Mouse (Mus musculus): ENCODE data around the gene Iqcf6.
"Not testable (repeated sequence)": the region's sequence is repeated elsewhere in the genome, so short reads cannot be mapped to it uniquely, and the experiment has no call there.

Iqcf6 gene

DNA sequence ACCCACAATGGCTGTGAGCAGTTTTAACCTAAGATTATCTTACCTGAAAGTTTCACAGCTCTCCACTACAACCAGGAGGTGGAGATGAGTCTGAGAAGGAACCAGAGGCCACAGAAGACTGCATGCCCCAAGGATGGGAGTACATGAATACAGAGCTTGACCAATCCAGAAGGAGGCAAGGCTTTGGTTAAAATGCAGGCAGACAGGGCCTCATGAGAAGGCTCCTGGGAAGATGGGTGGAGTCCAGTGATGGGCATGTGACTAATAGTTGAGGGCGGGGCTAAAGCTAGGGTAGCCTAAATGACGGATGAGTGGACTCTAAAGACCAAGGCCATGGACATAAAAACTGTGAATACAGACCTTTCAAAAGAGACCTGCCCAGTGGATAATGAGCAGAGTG lies at the start of gene Iqcf6:
Gene Iqcf6, plus strand, starts transcription at position 301 of the 400 bp plus-strand sequence.
- DNase-seq (ENCODE audit: low spot score) = no peak

DNA sequence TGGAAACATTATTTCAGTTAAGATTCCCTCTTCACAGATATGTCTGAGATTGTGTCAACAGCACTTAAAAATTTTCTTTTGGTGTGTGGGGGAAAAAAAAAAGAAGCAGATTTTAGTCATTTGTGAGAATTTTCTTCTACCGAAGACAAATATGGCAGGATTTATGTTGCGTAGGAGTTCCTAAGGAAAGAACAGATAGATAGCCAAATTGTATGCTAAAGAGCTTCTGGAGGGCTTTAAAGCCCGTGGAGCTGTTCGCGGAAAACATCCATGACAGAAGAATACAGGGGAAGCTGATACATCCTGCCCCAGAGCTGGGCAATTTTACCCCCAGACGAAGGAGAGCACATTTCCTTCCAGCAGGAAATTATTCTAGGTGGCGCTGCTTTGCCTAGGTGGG lies 46.4 kb upstream of the Iqcf6 start:
- no peak for DNase-seq (ENCODE audit: low spot score)

DNA sequence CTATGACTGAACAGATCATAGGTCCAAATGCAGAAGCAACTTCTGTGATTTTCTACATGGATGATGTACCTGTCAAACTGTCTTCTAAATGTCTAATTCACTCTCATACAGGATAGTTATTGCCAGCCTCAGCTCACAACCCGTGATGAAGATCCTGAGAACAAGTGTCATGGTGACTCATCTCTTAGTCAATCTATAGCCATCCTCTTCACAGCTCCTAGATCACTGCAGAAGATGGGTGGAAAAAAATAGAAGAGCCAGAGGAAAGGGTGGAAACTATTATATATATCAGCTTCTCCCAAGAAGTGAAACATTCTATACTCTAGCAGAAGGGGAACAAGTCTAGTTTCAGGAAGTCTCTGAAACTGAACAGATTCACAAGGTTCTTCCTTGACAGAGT lies 43.8 kb upstream of the Iqcf6 start:
- DNase-seq (ENCODE audit: low spot score) = no peak

GRCm38 (mm10) chr9:106592158-106592557 lies 34.2 kb upstream of the Iqcf6 start:
- DNase-seq (ENCODE audit: low spot score) = no peak

- not testable (repeated sequence) for DNase-seq (ENCODE audit: low spot score)
Measured at GRCm38 (mm10) chr9:106595402-106595801, 31.0 kb upstream of the Iqcf6 start.

DNA sequence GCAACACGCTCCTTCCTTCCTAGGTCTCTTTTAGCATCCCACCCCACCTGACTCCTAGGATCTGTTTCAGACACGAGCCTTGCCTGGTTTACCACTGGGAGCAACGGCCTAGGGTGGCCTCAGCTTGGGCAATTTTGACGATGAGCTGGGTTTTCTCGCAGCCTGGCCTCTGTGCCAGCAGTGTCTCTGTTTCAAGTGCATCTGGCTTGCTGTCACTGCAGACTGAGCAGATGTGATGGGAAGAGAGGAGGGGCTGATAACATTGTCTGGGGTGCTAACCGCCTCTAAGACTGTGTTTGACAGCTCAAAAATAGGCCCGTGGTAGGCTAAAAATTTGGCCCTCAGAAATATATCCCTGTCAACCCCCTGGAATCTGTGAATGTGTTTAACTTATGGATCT lies 30.5 kb upstream of the Iqcf6 start:
- peak; percentile 44 for DNase-seq (ENCODE audit: low spot score)

DNA sequence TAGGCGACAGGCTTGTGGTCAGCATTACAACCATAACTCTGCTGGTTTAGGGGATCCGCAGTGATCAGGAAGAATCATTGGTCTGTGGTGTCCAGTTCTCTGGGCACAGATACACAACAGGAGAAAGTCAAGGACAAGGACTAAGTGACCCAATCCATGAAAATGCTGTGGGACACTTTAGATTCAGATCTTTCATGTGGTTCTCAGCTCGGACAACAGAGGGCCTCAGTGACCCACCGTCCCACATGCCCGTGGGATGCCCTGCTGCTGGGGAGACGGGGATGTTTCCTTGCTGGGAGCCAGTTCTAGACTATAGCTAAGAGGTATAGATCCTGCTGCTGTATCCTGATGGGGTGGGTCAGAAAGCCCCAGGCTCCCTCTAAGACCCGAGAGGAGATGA lies 27.9 kb upstream of the Iqcf6 start:
- DNase-seq (ENCODE audit: low spot score) = no peak

DNA sequence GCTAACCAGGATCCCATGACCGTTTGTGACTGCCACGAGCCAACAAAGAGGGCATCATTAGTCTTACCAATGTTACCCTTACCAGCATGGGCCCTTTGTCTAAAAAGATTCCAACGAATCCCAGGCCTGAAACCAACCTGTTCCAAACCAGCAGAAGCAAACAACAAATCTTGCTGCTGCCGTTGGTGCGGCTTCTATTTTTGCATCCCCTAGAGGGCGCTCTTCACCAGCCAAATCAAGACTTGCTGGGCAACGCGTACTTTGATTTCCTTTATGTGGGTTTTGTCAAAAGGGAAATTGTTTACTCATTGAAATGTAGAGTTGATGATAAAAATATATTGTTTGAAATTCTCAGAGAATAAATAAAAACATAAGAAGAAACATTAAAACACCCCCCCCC lies 25.8 kb upstream of the Iqcf6 start:
- DNase-seq (ENCODE audit: low spot score) = peak; percentile 74

- DNase-seq (ENCODE audit: low spot score) = no peak
Measured at GRCm38 (mm10) chr9:106610727-106611126, 15.7 kb upstream of the Iqcf6 start.

DNA sequence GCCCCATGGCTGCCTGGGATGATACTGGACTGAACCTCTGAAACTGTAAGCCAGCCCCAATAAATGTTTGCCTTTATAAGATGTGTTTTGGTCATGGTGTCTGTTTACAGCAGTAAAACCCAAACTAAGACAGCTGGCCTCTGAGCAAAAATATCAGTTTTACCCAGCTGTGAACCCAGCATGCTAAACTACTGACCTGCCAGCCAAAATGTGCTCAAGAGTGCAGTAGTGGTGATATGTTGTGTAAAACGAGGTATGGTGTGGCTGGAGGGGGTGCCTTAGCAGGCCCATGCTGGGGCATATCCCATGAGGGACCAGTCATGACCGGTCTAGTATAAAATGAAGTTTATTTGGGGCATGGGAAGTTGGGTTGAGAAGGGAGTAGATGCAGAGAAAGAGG lies 12.4 kb upstream of the Iqcf6 start:
- no peak for DNase-seq (ENCODE audit: low spot score)

DNA sequence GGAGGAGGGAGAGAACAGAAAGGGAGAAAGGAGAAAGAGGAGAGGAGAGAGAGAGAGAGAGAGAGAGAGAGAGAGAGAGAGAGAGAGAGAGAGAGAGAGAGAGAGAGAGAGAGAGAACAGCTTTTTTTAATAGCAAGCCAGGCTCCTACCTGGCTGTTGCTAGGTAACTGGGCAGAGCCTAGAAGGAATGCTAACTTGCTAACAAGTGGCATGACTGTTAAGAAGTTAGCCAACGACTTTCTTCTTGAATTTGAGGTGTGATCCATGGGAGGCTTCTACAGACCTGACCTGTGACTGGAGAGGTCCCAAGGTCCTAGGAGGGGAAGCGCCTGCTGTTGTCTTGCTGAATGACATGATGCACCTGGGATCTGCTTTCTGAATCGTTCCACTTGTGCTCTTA lies 11.8 kb upstream of the Iqcf6 start:
- DNase-seq (ENCODE audit: low spot score) = no peak

DNA sequence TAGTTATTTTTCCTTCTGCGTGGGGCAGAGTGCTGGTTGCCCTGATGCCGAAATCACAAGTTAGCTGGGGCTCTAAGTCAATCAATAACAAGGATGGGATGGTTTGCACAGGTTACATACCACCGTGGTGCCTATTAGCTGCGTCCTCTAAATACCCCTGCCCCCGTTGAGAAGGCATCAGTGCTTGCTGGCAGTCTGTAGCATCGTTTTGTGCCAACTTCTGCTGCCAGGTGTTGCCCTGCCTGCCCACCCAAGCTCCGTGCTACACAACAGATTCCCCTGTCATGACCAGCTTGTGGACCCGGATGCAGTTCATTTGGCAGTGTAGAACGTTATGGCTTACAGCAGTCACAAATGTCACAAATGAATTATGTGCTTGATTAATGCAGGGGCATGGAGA lies 10.1 kb upstream of the Iqcf6 start:
- no peak for DNase-seq (ENCODE audit: low spot score)

DNA sequence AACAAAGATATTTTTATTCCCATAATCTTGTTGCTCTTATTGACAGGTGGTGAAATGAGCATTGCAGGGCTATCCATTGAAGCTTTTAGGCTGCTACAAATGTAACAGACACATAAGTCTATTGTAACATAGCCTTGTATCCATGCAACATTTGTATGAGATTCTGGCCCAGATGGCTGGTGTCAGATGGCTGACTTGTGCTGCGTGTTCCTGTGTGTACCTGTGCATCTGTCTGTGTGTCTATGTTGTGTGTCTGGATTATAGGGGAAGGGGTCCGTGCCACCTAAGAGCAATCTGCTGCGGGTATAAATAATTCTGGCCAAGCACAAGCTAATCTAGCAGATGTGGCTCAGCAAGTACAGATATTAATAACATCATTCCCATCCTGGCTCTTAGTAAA lies 8.9 kb upstream of the Iqcf6 start:
- DNase-seq (ENCODE audit: low spot score) = no peak

DNA sequence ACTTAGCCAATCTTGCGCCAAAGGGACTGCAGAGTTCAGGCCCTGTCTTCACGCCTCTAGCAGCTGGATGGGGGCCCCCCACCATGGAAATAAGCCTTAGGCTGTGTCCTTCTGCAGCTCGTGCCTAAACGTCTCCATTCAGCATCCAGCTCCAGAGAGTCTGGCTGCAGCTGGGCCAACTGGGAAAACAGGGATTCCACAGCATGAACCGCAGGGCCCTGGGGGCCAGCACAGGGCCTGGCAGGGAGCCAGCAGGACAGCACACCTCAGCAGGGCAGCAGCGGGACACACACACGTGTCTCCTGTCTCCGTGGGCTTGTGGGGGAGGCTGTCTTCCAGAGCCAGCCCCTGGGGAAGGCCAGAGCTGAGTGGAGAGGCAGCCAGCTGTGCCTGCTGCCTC lies 1.4 kb downstream of the Iqcf6 start:
- DNase-seq (ENCODE audit: low spot score) = peak; percentile 47

DNA sequence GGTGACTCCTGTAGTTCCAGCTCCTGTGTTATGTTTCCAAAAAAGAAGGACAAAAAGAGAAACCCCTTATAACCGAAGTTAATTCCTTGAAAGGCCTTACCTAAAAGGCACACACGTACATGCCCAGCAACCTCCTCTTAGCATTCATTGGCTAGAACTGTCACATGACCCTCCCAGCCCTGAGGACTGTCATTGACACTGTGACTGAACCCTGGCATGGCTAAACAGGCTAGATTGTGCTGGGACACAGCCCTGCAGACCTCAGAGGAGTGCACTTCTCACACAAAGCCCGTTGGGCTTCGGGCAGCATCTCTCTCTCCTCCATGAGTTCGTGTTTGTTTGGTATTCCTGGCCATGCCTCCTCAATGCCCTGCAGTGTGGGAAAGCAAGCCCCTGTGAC lies 5.8 kb downstream of the Iqcf6 start:
- no peak for DNase-seq (ENCODE audit: low spot score)

DNA sequence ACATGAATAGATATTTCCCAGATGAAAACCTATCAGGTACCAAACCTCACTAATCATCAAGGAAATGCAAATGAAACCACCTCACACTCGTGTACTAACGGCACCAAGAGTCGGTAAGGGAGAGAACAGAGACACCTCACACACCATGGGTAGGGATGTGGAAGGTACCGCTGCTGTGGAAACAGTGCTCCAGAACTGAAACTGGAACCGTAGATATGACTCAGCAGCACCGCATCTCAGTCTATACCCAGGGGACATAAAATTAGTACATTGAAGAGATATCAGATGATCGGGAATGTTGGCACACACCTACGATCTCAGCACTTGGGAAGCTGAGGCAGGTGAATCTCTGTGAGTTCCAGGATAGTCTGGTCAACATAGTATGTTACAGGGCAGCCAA lies 11.8 kb downstream of the Iqcf6 start:
- DNase-seq (ENCODE audit: low spot score) = no peak

GRCm38 (mm10) chr9:106641346-106641745 lies 15.0 kb downstream of the Iqcf6 start:
- no peak for DNase-seq (ENCODE audit: low spot score)

DNA sequence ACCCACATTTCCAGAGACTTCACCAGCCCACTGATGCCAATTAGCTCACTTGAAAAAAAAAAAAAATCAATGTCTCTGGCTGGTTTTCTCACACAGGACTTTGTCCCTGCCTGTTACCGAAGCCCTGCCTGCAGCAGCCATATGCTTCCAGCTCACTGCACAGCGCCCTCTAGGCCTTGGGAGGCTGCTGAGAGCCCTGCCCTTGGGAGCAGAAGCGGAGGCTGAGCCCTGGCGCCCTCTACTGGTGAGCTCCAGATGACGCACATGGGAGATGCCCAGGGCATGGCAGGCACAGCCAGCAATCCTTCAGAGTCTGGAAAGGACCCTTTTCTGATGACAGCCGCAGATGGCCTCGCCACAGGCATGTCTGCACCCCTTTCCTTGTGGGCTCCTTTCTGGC lies 16.7 kb downstream of the Iqcf6 start:
- peak; percentile 80 for DNase-seq (ENCODE audit: low spot score)

GRCm38 (mm10) chr9:106643787-106644186 lies 17.4 kb downstream of the Iqcf6 start:
- no peak for DNase-seq (ENCODE audit: low spot score)

DNA sequence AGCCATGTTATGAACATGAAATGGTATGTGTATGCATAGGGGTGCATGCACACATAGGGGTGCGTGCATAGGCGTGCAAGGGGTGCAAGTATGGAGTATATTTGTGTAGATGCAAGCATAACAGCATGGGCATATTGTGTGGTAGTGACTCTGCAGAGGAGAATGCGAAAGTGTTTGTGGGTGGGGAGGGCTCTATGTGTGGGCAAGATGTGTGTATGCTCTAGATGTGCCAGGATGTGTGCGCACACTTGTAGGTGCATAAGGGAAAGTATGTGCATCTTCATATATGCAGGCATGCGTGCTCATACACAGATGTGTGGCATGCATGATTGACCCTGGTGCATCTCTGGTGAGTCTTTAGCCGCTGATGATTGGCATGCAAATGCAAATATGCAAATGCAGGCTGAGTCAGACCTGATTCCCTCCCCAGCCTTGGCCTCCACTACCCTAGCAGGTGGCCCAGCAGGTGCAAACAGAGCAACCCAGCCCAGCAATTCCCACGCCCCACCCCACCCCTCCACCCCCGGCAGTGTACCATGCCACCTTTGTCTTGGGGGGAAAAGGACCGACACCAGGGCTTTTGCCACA lies 19.4 kb downstream of the Iqcf6 start:
- DNase-seq (ENCODE audit: low spot score) = no peak

GRCm38 (mm10) chr9:106647226-106647625 lies 20.8 kb downstream of the Iqcf6 start:
- DNase-seq (ENCODE audit: low spot score) = no peak

DNA sequence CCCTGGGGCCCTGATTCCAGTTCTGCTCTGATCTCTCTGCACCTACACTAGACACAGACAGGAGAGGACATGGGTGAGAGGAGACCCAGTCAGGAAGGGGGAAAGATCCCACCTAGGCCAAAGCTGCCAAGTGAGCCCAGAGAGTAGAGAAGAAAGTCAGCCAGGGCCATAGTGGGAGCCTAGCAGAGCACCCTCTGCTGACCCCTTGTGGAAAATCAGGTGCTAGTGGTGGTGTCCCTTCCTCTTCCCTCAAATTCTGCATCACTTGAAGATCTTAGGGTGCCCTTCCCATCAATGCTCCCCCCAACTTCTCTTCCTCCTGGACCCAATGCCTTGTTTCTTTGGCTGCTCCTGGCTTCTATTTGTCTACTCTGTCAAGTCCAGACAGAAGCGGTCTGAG lies 26.3 kb downstream of the Iqcf6 start:
- DNase-seq (ENCODE audit: low spot score) = no peak

DNA sequence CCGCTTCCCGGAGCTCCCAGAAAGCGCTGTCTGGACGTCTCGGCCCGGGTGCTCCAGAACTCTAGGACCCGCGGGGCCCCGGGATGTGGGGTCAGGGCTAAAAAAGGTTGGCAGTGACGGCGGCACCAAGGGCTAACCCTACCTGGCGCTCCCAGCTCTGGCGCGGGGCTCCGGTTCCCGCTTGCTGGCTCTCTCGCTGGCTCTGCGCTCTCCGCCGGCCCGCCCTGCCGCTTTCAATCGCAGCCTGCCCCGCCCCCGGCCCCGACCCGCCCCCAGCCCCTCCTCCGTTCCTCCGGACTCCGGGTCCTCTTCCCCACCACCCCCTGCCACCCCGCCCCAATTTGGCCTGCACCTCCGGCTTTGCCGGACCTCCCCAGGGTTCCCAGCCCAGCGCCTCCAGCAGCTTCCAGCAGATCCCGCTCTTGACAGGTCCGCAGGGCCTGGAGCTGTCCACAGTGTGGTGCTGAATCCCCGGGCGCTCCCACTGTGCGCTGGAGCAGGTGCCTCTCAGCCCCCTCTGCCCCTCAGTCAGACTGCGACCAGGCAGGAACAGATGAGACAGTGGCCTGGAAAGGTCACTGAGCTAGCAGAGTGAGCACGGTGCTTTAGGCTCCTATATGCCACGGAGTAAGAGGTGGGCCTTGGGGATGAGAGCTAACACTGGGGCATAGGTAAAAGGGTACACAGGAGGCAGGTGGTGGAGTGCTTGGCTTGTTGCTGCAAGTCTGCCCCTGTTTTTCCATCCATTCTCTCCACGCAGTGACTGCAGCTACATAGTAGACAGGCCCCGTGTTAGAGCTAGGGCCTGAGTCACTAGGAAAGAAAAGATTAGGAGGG lies 29.7 kb downstream of the Iqcf6 start, which contains the start of gene Grm2:
Gene Grm2, minus strand, starts transcription at position 199 of the 837 bp plus-strand sequence.
- no peak for DNase-seq (ENCODE audit: low spot score)

DNA sequence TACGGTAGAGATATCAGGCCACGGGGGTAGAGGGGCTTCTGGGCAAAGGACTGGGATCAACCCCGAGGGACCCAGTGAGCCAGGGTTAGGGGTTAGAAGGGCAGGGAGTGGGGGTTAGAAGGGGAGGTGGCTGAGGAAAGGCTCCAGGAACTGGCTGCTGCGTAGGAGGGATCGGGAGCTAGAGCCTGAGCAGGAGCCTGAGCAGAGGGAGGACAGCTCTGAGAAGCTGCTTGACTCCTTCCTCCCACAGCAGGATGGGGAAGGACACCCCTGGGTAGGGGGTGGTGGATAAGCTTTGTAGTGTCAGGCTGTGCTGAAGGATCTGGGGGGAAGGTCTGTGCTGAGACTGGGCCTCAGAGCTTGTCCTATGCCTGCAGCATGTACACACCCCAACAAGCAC lies 30.4 kb downstream of the Iqcf6 start:
- DNase-seq (ENCODE audit: low spot score) = no peak

Measured in MN1 (cell line).